Mouse (Mus musculus): Measurements from ENCODE around the gene Lrrc4.

DNA sequence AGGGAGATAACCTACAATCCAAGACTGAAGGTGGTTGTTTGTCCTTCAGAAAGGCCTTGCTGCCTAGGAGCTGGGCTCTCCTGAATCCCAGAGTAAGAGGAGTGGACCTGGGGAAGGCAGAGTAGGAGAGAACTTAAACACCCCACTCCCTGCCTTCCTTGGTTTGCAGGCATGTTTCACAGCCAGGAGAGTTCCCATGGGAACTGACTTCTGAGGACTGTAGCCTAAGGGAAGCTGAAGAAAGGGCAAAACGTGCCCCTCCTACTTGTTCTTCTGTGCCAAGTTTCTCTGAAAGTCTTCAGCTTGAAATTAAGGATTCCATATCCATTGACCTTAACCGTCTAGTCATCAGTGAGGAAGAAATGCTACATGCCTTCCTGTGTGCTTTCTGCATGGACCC lies 188.6 kb downstream of the Lrrc4 start:
- TF ChIP-seq CTCF (IDR thresholded peaks at IDR 0.05; ENCODE audit: insufficient read depth, low read length) = no peak
- TF ChIP-seq POLR2A (IDR thresholded peaks at IDR 0.05; ENCODE audit: borderline replicate concordance, extremely low read depth, low read depth, low read length) = no peak
